Mouse (Mus musculus) gastrocnemius, adult 2 months (tissue): ENCODE data around the gene Ucma. TPM values are rescaled to one million over a fixed set of nuclear protein-coding genes. Genes with fewer than 3 reads are reported as not detected.
"Not testable (repeated sequence)": the region's sequence is repeated elsewhere in the genome, so short reads cannot be mapped to it uniquely, and the experiment has no call there.

ENCODE experiments used
- DNase-seq: peaks from one replicate; pipeline ENCODE4 v3.0.0; 2022
- H3K27ac ChIP-seq: fragments of 200-600 bp; 2 replicates; pipeline ENCODE4 v1.8.1; 2022; ENCODE audit warnings: mild to moderate bottlenecking
- H3K4me3 ChIP-seq: fragments of 200-600 bp; 2 replicates; pipeline ENCODE4 v1.8.1; 2022; ENCODE audit warnings: mild to moderate bottlenecking, moderate library complexity
- CTCF ChIP-seq: fragments of 200-600 bp; IDR thresholded peaks from 2 replicates; pipeline ENCODE4 v1.8.1; 2022; ENCODE audit warnings: antibody characterized with exemption, mild to moderate bottlenecking, moderate library complexity
- intact Hi-C: fragments of 180-260 bp; cut with DNase I; formaldehyde crosslinking; loops from one replicate; pipeline ENCODE4 v1.15.1; 2025
- long read RNA-seq, 2 experiments: library from polyadenylated mRNA; stranded (forward); transcript quantifications; one replicate each; pipeline ENCODE4 v2.0.0; 2021
- total RNA-seq, 2 experiments: library from RNA; stranded (reverse); gene quantifications; 2 replicates each; pipeline ENCODE4 v1.2.3; 2021

The Ucma gene
- total RNA-seq, result not detected
- long read RNA-seq, experiment 1, partial matches to known transcripts, result 0 of 1 reads
- long read RNA-seq, experiment 1, other reads (novel, unspliced or antisense), result 0 of 1 reads
- long read RNA-seq, experiment 2, result 0 reads

GRCm38 (mm10) chr2:4975807-4976206 lies at the start of gene Ucma:
TSS of gene Ucma (plus strand) at chr2:4976122.
- TF ChIP-seq CTCF, result no peak
- no peak for DNase-seq
- intact Hi-C loops, result no loop called here
- Histone ChIP-seq H3K27ac (no peak within 1 kb of the TSS), H3K4me3 (no peak within 1 kb of the TSS)

GRCm38 (mm10) chr2:4927391-4927790 lies 48.5 kb upstream of the Ucma start:
- DNase-seq, result no peak
- intact Hi-C loops, result no loop called here

DNA sequence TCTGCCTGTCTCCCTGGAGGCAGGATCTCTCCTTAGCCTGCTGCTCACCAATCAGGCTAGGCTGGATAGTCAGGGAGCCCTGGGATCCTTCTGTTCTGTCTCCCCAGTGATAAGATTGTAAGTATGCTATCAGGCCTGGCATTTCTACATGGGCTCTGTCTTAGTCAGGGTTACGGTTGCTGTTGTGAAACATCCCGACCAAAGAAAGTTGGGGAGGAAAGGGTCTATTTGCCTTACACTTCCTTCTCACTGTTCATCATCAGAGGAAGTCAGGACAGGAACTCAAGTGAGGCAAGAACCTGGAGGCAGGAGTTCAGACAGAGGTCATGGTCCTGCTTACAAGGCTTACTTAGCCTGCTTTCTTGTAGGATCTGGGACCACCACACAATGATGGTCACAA lies 46.7 kb upstream of the Ucma start:
- no peak overlapping the region for H3K4me3 ChIP-seq
- no peak for DNase-seq
- TF ChIP-seq CTCF, result no peak

More at GRCm38 (mm10) chr2:4927391-4927790, 48.5 kb upstream of the Ucma start:
- TF ChIP-seq CTCF, result no peak
- Histone ChIP-seq H3K4me3 (no peak overlapping the region), H3K27ac (no peak overlapping the region)

DNA sequence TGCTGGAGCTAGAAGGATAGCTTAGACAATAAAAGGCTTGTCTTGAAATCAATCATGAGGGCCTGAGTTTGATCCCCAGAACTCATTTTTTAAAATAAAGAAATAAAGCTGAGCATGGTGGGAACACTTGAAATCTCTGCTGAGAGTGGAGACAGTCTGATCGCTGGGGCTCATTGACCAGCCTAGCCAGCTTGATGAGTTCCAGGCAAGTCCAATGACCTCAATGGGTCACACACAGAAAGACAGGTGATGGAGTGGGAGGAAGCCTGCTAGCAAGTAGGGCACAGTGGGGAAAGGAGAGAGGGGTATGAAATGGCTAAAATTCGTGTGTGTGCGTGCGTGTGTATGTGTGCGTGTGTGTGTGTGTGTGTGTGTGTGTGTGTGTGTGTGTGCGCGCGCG lies 41.4 kb upstream of the Ucma start:
- TF ChIP-seq CTCF, result no peak
- intact Hi-C loops, result no loop called here
- no peak overlapping the region for H3K27ac ChIP-seq
- DNase-seq, result no peak
- no peak overlapping the region for H3K4me3 ChIP-seq

More for the DNA sequence above, 46.7 kb upstream of the Ucma start:
- no peak overlapping the region for H3K27ac ChIP-seq
- intact Hi-C loops, result no loop called here

GRCm38 (mm10) chr2:4937931-4938330 lies 38.0 kb upstream of the Ucma start:
- TF ChIP-seq CTCF, result no peak
- Histone ChIP-seq H3K27ac (no peak overlapping the region), H3K4me3 (no peak overlapping the region)
- intact Hi-C loops, result no loop called here
- DNase-seq, result no peak

GRCm38 (mm10) chr2:4940861-4941260 lies 35.1 kb upstream of the Ucma start:
- H3K27ac ChIP-seq, result no peak overlapping the region
- intact Hi-C loops, result no loop called here
- TF ChIP-seq CTCF, result no peak
- no peak overlapping the region for H3K4me3 ChIP-seq
- DNase-seq, result no peak

GRCm38 (mm10) chr2:4949691-4950090 lies 26.2 kb upstream of the Ucma start:
- not testable (repeated sequence) for H3K27ac ChIP-seq

DNA sequence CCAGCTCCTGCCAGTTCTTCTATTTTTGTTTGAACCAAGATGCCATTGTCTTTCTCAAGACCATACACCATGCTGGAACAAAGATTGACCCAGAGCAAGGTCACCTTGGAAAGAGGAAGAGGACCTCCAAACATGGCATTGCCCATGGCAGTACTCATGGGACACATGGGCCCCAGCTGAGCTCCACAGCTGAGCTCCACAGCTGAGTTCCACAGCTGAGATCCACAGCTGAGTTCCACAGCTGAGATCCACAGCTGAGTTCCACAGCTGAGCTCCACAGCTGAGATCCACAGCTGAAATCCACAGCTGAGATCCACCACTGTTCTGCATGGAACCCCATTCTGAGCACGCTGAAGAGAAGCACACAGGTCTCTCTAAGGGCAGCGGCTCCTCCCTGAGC lies 24.9 kb upstream of the Ucma start:
- no peak for DNase-seq
- Histone ChIP-seq H3K4me3 (no peak overlapping the region), H3K27ac (no peak overlapping the region)
- intact Hi-C loops, result no loop called here
- no peak for TF ChIP-seq CTCF

More at GRCm38 (mm10) chr2:4949691-4950090, 26.2 kb upstream of the Ucma start:
- intact Hi-C loops, H3K4me3 ChIP-seq, DNase-seq: not testable (repeated sequence)

GRCm38 (mm10) chr2:4954216-4954760 lies 21.6 kb upstream of the Ucma start:
- Histone ChIP-seq H3K27ac (no peak overlapping the region), H3K4me3 (no peak overlapping the region)
- DNase-seq, result no peak
- intact Hi-C loops, result no loop called here
- TF ChIP-seq CTCF, result no peak

DNA sequence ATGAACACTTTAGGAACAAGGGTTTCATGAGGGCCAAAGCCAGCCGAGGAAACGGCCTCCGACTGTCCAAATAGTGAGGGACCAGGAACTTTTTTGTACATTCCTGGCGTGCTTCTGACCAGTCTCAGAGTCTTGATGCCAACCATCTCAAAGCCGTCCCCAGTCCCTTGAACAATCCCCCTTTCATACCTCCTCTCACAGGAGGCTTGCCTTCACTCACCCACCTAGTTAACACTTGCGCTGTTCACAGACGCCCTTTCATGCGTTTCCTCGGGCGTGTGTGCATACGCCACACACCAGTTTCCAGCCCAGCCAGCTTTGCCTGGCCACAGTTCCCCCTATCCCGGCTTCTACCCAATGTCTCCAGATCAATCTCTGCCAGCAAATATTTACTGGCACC lies 17.9 kb upstream of the Ucma start:
- Histone ChIP-seq H3K27ac (no peak overlapping the region), H3K4me3 (no peak overlapping the region)
- intact Hi-C loops, result no loop called here
- DNase-seq, result no peak
- TF ChIP-seq CTCF, result no peak

DNA sequence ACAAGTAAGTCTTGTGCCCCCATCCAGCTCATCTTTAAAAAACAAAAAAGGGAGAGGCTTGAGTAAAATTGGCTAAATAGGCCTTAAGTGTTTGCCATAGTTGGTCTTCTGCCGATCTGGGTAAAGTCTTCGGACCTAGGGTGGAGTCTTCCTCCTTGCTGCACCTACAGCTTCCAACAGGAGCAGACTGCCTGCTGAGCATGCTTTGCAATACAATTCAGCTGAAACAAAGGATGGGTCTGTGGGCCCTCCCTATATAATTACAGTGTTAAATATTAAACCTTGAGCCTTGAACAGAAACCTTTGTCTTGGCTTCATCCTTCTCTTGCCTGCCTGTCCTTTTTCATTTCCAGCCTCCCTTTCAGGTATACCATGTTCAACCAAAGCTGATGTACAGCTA lies 8.1 kb upstream of the Ucma start:
- intact Hi-C loops, result no loop called here
- TF ChIP-seq CTCF, result no peak
- DNase-seq, result no peak
- Histone ChIP-seq H3K4me3 (no peak overlapping the region), H3K27ac (no peak overlapping the region)

GRCm38 (mm10) chr2:4969083-4969482 lies 6.8 kb upstream of the Ucma start:
- TF ChIP-seq CTCF, result no peak
- intact Hi-C loops, result no loop called here
- DNase-seq, result no peak
- H3K27ac ChIP-seq, result no peak overlapping the region
- H3K4me3 ChIP-seq, result no peak overlapping the region

DNA sequence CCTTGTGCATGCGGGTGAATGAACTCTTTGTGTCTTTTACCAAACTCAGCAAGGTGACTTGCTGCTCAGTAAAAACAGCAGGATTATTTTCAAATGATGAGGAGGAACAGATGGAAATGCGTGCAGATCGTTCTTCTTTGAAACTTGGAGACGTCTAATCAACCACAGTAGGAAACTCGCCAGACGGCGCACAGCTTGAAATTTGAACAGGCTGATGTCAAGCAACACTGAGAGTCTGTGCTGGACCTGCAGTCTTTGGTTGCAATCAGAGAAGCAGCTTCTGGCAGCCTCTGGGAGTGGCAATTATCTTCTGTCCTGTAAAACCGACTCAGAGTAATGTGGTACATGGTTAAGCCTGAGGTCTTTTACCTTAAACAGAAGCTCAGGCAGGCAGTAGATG lies 2.2 kb downstream of the Ucma start:
- Histone ChIP-seq H3K27ac (no peak overlapping the region), H3K4me3 (no peak overlapping the region)
- DNase-seq, result no peak
- intact Hi-C loops, result no loop called here
- TF ChIP-seq CTCF, result no peak

DNA sequence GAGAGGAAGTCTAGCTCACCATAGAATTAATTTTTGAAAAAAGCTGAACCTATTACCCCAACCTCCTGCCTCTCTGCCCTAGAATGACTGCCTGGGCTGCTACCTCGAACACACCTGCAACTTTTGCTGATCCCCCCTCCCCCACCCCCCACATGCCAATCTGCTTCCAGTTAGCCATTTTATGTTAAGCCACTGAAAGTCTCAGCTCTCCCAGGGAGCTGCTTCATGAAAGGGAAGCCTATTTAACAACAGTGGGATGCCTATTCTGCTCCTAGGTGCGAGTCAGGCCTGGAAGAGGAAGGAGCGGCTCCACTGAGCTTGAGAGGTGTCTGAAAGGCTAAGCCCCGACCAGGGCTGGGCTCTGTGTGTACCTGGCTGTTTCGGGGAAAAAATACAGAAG lies 8.1 kb downstream of the Ucma start:
- intact Hi-C loops, result no loop called here
- Histone ChIP-seq H3K4me3 (no peak overlapping the region), H3K27ac (no peak overlapping the region)
- no peak for TF ChIP-seq CTCF
- no peak for DNase-seq
